Mouse (Mus musculus) midbrain, postnatal 0 days (tissue): ENCODE measurements around the gene Tnk1. TPM values are rescaled to one million over a fixed set of nuclear protein-coding genes. Genes with fewer than 3 reads are reported as not detected.

ENCODE experiments used
- ATAC-seq: fragments of 200-750 bp; cut with Nextera tagmentation; 2 replicates; pipeline ENCODE4 v1.8.0; 2017; ENCODE audit warnings: moderate number of reproducible peaks, mild to moderate bottlenecking, moderate TSS enrichment, moderate library complexity; ENCODE audit not compliant: low FRiP score
- DNase-seq: peaks from one replicate; pipeline ENCODE4 v3.0.0-alpha.2; 2015; ENCODE audit warnings: low spot score
- H3K27ac ChIP-seq: fragments of 300-500 bp; sonication (generic); 2 replicates; pipeline ENCODE4 v1.5.1; 2014; ENCODE audit warnings: low read depth, mild to moderate bottlenecking, low read length, mixed read lengths
- H3K27me3 ChIP-seq: fragments of 300-500 bp; sonication (generic); 2 replicates; pipeline ENCODE4 v1.6.1; 2014; ENCODE audit warnings: low read length, control low read depth, mixed read lengths; ENCODE audit not compliant: insufficient read depth
- H3K36me3 ChIP-seq: fragments of 300-500 bp; sonication (generic); 2 replicates; pipeline ENCODE4 v1.6.1; 2014; ENCODE audit warnings: low read length, control low read depth, mixed read lengths; ENCODE audit not compliant: insufficient read depth
- H3K4me1 ChIP-seq: fragments of 300-500 bp; sonication (generic); 2 replicates; pipeline ENCODE4 v1.6.1; 2014; ENCODE audit warnings: mild to moderate bottlenecking, control low read depth, antibody characterized with exemption, low read length, mixed read lengths; ENCODE audit not compliant: insufficient read depth
- H3K4me2 ChIP-seq: fragments of 300-500 bp; sonication (generic); 2 replicates; pipeline ENCODE4 v1.6.1; 2014; ENCODE audit warnings: low read depth, mild to moderate bottlenecking, low read length, mixed read lengths; ENCODE audit not compliant: poor library complexity, severe bottlenecking
- H3K4me3 ChIP-seq: fragments of 300-500 bp; sonication (generic); 2 replicates; pipeline ENCODE4 v1.5.1; 2014; ENCODE audit warnings: low read depth, mild to moderate bottlenecking, low read length, moderate library complexity
- H3K9ac ChIP-seq: fragments of 300-500 bp; sonication (generic); replicated peaks from 2 replicates; pipeline ENCODE4 v1.6.1; 2014; ENCODE audit warnings: mild to moderate bottlenecking, low read length, moderate library complexity, mixed read lengths; ENCODE audit not compliant: poor library complexity, severe bottlenecking
- H3K9me3 ChIP-seq: fragments of 300-500 bp; sonication (generic); 2 replicates; pipeline ENCODE4 v1.6.1; 2016; ENCODE audit warnings: low read length, control low read depth
- CTCF ChIP-seq: IDR thresholded peaks from 2 replicates; pipeline ENCODE4 v1.5.1; 2016; ENCODE audit warnings: antibody characterized with exemption, mild to moderate bottlenecking
- WGBS: fragments of 180-500 bp; shearing (Covaris S2); extraction: QIAGEN DNeasy Blood & Tissue Kit; methylation state at CpG from one replicate; pipeline ENCODE4 v1.1.7; 2014; 5-methylcytosine and 5-hydroxymethylcytosine counted together
- polyA plus RNA-seq: library from polyadenylated mRNA; unstranded; fragments of >200 nt; fragmentation: Nextera tagmentation; extraction: Ambion mirVana; gene quantifications from 2 replicates; pipeline ENCODE4 v1.2.1, GENCODE M21; 2015
- total RNA-seq: library from RNA; depleted of rRNA; stranded (reverse); fragments of >200 nt; gene quantifications from 2 replicates; pipeline ENCODE4 v1.2.3, GENCODE M21; 2014; rRNA removed

The Tnk1 gene
- total RNA-seq (not detected in 2 replicates), polyA plus RNA-seq (0.16 TPM in 2 replicates)

DNA sequence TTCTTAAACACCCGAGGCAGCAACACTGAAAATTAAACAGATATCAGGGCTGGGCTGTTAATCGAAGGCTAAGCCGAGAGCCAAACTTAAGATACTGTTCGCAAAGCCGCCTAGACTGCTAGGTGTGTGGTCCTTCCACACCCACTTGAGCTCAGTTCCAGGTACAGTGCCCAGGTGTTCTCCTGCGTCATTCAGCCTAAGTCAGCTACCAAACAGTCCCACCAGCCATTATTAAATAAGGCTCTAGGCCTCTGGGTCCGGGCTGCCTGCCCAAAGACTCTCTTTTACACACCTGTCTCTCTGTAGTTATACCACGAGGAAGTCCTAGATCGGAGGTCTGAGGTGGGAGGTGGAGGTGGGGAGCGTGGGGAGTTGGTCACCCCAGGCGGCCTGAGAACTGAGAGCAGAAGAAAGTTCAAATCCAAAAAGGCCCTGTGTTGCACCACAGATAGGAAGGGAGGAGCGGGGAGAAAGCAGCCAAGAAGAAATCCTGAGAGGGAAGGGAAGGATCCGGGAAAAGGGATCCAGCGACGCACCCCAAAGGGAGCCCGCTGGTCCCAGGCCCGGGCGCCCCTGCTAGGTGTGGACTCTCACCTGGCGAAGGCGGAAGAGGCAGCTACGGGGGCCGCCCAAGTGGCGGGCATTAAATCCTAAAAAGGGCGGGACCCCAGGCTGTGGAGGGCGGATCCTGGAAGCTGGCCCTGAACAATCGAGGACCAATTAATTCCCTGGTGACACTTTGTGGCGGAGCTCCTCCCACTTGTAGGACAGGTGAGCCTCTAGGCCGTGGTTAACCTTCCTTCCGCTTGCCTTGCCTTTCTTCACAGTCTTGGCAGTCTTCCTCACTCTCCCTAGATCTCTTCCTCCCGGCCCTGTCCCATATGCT is at the start of gene Tnk1:
Gene Tnk1 (minus strand): TSS at position 618 of the 886 bp plus-strand sequence.
- H3K4me1 ChIP-seq: 0 out of 2 replicates have a peak, but pooled peaks cover 4% of the 10 kb centered on the region
- no peak within 1 kb of the TSS for H3K4me2 ChIP-seq
- H3K9ac ChIP-seq: no peak within 1 kb of the TSS
- no peak for TF ChIP-seq CTCF
- DNase-seq (no peak), ATAC-seq (no peak)
- no peak within 1 kb of the TSS for H3K27ac ChIP-seq
- peaks cover 8% of the 10 kb centered on the region for H3K27me3 ChIP-seq
- H3K9me3 ChIP-seq: no peaks in the 10 kb centered on the region
- 23% methylated on average over 30 of the region's 30 CpGs for WGBS
- H3K4me3 ChIP-seq: no peak within 1 kb of the TSS
- no peaks in the 10 kb centered on the region for H3K36me3 ChIP-seq

DNA sequence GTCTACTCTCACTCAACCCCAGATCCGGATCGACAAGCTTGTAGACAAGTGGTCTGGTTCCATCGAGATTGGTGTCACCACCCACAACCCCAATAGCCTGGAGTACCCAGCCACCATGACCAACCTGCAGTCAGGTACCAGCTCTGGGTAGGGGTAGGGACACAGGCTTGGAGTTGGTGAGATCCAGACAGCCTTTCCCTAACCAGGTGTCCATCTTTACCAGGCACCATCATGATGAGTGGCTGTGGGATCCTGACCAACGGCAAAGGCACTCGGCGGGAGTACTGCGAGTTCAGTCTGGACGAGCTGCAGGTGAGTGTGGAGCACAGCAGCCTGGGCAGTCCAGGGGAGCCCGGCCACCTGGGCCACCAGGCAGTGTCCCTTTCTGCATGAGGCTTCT is 45.8 kb upstream of the Tnk1 start:
- Histone ChIP-seq H3K27ac (no peak overlapping the region), H3K36me3 (peaks cover 53% of the 10 kb centered on the region), H3K4me2 (no peak overlapping the region), H3K4me1 (peaks cover 6% of the 10 kb centered on the region; the same call in 1 of the 2 replicates), H3K27me3 (no peaks in the 10 kb centered on the region), H3K4me3 (no peak overlapping the region), H3K9ac (no peak overlapping the region), H3K9me3 (no peaks in the 10 kb centered on the region)
- TF ChIP-seq CTCF: no peak
- 94% methylated on average over 9 of the region's 9 CpGs for WGBS
- ATAC-seq (no peak), DNase-seq (no peak)

DNA sequence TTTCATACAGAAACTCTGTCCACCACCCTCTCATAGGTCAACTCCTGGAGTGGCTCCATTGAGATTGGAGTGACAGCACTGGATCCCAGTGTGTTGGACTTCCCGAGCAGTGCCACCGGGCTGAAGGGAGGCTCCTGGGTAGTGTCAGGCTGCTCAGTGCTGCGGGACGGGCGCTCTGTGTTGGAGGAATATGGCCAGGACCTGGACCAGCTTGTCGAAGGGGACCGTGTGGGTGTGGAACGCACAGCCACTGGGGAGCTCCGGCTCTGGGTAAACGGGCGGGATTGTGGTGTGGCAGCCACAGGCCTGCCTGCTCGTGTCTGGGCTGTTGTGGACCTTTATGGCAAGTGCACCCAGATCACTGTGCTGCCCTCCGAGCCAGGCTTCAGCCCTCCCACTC is 44.4 kb upstream of the Tnk1 start:
- no peak for TF ChIP-seq CTCF
- H3K9me3 ChIP-seq: no peaks in the 10 kb centered on the region
- H3K4me2 ChIP-seq: peak overlapping the region; percentile 86
- H3K9ac ChIP-seq: peak overlapping the region; percentile 89; the same call in 1 of the 2 replicates
- ATAC-seq (no peak), DNase-seq (no peak)
- H3K4me1 ChIP-seq: peaks cover 6% of the 10 kb centered on the region; the same call in 1 of the 2 replicates
- 91% methylated on average over 13 of the region's 13 CpGs for WGBS
- H3K4me3 ChIP-seq: no peak overlapping the region
- H3K36me3 ChIP-seq: peaks cover 39% of the 10 kb centered on the region
- H3K27me3 ChIP-seq: no peaks in the 10 kb centered on the region
- 0 out of 2 replicates have a peak overlapping the region, but pooled peaks have one; percentile 94 for H3K27ac ChIP-seq

DNA sequence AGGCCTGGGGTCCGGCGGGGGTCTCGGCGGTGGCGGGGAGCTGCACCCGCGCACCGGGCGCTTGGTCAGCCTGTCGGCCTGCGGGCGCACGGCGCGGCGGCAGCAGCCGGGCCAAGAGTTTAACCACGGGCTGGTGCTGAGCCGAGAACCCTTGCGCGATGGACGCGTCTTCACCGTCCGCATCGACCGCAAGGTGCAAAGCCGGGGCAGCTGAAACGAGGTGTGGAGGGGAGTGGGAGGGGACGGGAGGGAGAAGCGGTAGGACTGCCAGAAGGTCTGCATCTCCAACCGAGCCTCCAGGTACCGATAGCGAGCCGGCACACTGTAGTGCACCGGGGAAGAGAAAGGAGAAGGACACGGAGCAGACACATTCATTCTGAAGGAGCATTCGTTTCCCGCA is 43.5 kb upstream of the Tnk1 start:
- Histone ChIP-seq H3K4me2 (peak overlapping the region; percentile 86), H3K27ac (peak overlapping the region; percentile 94), H3K4me1 (peaks cover 6% of the 10 kb centered on the region; the same call in 1 of the 2 replicates), H3K9me3 (no peaks in the 10 kb centered on the region), H3K4me3 (peak overlapping the region; percentile 81), H3K9ac (peak overlapping the region; percentile 89), H3K36me3 (peaks cover 30% of the 10 kb centered on the region), H3K27me3 (no peaks in the 10 kb centered on the region)
- WGBS: under 1% methylated on average over 35 of the region's 39 CpGs
- ATAC-seq (0 out of 2 replicates have a peak, but pooled peaks have one; percentile 2), DNase-seq (no peak)
- no peak for TF ChIP-seq CTCF

DNA sequence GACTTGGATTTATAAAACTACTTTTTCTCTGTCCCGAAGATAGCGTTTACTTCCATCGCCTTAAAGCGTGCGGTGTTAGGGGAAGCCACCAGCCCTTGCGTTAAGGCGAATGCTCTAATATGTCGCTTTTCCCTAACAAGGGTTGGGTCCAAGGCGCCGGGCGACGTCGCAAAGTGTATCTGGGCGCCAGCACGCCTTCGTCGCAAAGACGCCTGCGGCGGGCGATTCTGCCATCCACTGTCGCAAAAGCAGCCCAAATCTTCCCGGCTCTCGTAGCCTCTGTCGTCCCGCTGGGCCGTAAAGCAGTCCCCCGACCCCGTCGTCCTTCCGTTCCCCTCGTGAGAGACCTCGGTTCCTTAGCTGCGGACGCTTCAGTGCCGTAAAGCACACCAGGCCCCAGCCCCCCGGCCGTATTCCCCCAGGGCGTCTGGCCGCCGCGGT is 42.9 kb upstream of the Tnk1 start:
- peaks cover 24% of the 10 kb centered on the region for H3K36me3 ChIP-seq
- no peak for TF ChIP-seq CTCF
- H3K27ac ChIP-seq: peak overlapping the region; percentile 94
- H3K4me3 ChIP-seq: peak overlapping the region; percentile 81
- H3K4me2 ChIP-seq: peak overlapping the region; percentile 86
- peaks cover 6% of the 10 kb centered on the region; the same call in 1 of the 2 replicates for H3K4me1 ChIP-seq
- DNase-seq (peak; percentile 99), ATAC-seq (peak; percentile 85)
- no peaks in the 10 kb centered on the region for H3K27me3 ChIP-seq
- H3K9ac ChIP-seq: peak overlapping the region; percentile 89
- under 1% methylated on average over 41 of the region's 42 CpGs for WGBS
- H3K9me3 ChIP-seq: no peaks in the 10 kb centered on the region
